Mouse (Mus musculus) right cerebral cortex, postnatal 36 days (tissue): ENCODE results near the gene Olfr285.
A peak's percentile ranks its signal among the peaks of the same experiment; 100 is the strongest.

Experiments used
- DNase-seq, 2 experiments: peaks; one replicate each; pipeline ENCODE4 v3.0.0; 2022; ENCODE audit warnings: low spot score in 2 of 2, mixed read lengths in 1 of 2

Olfr285 gene

DNA sequence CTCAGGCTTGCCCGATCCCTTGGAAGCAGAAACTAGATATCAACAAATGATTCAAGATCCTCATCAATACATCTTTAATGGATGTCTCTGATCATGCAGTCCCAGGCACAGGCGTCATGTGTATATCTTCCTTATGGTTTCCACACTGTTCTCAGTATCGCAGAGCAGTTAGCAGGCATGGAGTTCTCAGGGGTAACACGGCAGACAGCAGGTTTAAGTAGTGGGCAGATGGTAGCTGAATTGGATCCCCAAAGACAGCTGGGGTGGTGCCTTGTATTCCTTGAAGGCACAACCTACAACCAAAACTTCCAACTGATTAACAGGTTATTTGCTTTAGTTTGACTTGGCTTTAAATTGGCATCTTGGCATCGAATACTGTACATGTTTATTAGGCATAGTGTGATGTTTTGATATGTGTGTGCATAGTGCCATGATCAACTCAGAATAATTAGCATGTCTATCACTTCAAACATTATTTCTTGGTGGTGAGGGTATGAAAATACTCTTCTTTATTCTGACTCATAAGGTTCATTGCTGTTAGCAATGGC, at the start of gene Olfr285:
Gene Olfr285 (minus strand): TSS at position 177 of the 548 bp plus-strand sequence.
- no peak for DNase-seq

DNA sequence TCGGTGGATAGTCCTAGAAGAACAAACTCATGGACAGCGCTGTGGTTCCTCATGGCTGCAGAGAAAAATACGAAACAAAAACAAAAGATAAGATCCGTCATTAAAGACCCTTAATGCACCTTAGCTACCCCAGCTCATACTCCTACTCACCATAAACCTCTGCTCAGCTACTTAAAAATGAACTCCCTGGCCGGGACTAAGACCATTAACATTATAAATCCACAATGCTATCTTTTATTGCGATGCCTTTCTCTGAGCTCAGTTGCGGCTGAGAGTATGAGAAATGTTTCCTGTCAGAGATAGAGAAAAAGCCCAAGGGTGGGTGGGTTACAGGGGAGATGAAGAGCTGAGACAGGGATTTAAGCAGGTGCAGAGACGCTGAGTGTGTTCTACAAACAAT, 23.7 kb upstream of the Olfr285 start, which contains the start of gene Olfr284:
Gene Olfr284 (minus strand): TSS at position 101 of the 400 bp plus-strand sequence.
- DNase-seq: no peak

DNA sequence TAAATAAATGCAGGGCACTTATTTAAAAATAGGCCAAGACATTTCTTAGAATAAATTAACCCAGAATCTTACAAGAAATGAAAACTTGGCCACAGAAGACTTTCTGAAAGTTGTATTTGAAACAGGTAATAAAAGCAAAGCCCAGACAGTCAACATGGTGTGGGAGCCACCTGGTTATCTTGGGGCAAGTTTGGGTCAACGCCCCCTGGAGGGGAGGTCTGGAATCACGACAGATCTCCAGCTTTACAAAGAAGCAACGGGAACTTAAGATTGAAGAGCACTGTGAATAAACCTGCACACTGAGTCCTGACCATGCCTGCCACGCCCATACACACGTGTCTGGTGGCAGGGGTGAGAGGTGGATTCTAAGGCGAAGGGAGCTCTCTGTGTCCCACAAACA, 1.4 kb downstream of the Olfr285 start:
- DNase-seq: no peak

DNA sequence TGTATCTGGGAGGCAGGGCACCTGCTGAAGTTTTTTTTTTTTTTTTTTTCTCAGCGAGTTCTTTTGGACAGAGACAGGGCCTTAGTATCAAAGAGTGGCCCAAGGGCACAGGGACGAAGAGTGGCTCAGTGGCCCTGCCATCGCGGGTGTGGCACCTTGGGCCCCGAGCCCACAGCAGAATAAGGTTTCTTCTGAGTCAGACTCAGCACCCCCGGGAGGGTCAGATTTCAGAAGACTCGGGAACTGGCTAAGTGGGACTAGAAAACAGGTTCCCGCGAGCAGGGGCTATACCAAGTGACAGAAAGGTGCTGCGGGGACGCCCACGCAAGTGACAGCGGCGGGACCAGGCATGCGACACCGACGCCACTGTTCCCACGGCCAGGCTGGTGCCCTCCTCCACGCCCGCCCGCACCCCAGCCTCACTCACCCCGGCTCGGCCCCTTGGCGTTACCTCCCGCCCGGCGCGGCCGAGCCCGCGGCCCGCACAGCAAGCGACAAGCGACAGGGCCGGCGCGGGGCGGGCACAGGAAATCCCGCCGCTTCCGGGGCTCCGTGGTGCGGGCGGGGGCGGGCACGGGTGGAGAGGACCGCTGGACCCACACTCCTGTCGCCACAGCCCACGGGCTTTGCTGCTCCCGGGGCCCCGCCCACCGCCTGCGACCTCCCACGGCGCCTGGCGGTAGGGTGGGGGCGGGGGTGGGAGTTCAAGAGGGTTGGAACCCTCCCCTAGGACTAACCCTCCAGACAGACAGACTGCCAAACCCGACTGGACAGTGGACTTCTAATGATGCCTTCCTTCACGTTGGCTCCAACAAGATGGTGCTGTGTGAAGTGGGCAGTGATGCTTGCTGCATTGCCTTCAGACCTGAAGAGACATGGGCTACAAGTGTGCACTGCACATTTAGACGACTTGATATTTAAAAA, 21.3 kb downstream of the Olfr285 start, which contains the start of gene Zfp641:
Gene Zfp641 (minus strand): TSS at position 534 of the 924 bp plus-strand sequence.
- peak; percentile 24 to 50 for DNase-seq

DNA sequence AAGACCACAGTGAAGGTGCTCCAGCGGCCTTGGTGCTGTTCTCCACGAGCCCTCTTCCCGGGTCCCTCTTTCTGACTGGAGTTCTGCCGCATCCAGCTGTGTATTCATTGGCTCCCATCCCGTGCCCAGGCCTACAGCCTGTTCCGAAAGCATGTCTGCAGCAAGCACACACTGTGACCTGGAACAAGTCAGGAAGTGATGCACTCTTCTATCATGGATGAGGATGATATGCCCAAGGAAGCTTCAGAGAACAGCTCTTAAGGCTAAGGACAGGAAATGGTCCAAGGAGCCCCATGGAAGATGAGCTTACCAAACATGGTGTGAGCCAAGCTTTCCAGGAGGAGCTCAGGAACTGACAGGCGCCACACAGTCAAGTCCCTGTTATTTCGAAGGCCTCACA, 23.5 kb downstream of the Olfr285 start:
- DNase-seq: no peak

DNA sequence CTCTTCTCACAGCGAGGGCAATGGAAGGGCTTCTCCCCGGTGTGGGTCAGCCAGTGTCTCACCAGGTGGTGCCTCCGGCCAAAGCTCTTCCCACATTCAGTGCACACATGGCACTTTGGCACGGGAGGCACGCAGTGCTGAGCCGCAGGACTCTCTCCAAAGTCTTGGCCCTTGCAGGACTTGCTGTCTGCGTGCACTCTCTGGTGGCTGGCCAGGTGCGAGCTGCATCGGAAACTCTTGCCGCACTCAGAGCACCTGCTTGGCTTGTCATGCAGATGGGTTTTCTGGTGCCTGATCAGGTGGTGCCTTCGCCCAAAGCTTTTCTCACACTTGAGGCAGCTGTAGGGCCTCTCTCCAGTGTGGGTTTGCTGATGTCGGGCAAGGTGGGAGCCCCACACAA, 28.6 kb downstream of the Olfr285 start:
- no peak for DNase-seq

DNA sequence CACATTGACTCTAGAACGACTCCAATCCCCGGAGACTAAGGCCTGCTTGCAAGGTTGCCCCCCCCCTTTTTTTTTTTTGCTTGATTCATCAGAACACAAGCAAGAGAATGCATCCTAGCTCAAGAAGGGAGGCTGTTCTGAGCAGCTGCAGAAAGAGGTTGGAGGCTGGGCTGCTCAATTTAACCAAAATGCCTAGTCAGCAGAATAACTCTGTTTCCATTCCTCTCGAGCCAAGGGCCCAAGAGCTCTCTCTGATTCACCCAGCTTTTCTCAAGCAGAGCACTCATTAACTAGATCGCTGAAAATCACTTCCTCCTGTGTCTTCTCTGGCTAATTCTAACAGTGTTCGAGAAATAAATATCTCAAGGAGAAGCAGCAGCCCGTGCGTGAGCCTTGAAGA, 30.7 kb downstream of the Olfr285 start:
- no peak for DNase-seq
